Mouse (Mus musculus): ENCODE measurements at regions not wholly inside any gene's neighbourhood (a gene's known extent, or its start where the extent isn't known, plus 50 kb on each side); places are given as distances from the start of the nearest gene placed in this dataset.
A peak's percentile ranks its signal among the peaks of the same experiment; 100 is the strongest.

DNA sequence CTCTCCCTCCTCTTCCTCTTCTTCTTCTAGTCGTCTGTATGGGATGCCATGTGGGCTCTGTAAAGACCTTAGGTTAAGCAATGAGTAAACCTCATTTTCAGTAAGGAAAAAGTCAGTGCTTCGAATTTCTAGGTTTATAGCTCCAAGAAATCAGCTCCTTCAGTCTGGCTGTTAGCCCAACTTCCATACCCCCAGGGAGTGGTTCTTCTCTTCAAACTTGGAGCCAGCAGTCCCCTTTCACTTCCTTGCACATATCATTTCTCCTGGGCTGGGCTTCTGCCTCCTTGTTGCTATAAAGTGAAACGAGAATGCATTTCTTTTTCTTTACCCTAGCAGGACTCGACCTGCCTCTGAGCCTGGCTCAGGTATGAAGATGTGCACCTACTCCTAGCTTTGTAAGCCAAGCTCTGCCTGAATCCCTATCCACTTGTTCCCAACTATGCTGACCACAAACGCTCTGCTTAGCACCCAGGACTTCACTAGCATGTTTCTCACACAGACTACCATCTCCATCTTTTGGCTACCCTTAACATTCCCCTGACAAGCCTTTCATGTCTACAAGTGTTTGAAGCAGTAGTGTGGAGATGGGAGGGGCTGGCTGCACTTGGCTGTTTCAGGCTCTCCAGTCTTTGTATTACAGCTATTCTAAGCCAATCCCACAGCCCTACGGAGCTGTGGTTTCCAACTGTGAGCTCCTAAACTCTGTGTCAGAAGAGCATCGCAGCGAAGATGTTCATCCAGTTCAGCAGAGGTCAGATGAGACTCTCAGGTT is 243.8 kb upstream of the Tprg start:
- Histone ChIP-seq H3K36me3 (replicated peaks) (no peaks in the 10 kb centered on the region), H3K4me2 (no peak overlapping the region), H3K9me3 (no peaks in the 10 kb centered on the region), H3K27ac (no peak overlapping the region), H3K4me1 (no peaks in the 10 kb centered on the region), H3K9ac (no peak overlapping the region), H3K27me3 (no peaks in the 10 kb centered on the region), H3K4me3 (replicated peaks) (no peak overlapping the region)
- no peak for ATAC-seq (ENCODE audit: low FRiP score)
- 67% methylated on average over 8 of the region's 8 CpGs for WGBS

DNA sequence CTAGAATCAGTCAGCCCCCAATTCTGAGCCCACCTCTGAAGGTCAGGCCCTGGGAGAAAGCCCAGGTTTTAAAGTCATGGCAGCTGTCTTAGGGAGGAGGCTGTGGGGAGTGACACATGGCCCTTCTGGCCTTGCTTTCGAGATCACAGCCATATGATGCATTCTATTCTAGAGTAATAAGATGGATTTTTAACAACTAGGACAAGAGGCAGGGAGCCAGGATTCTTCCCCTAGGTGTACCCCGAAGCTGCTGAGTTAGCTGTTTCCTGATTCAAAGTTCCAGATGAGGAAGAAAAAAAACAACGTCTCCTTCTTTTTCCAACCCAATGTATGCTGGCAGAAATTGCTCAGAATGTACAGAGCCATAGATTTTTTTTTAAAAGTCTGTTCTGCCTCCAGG is 242.0 kb upstream of the Tprg start:
- Histone ChIP-seq H3K36me3 (replicated peaks) (no peaks in the 10 kb centered on the region), H3K9me3 (no peaks in the 10 kb centered on the region), H3K27ac (no peak overlapping the region), H3K4me3 (replicated peaks) (no peak overlapping the region), H3K4me2 (no peak overlapping the region), H3K27me3 (no peaks in the 10 kb centered on the region), H3K4me1 (no peaks in the 10 kb centered on the region), H3K9ac (no peak overlapping the region)
- 82% methylated on average over 3 of the region's 3 CpGs for WGBS
- ATAC-seq (ENCODE audit: low FRiP score) = no peak

DNA sequence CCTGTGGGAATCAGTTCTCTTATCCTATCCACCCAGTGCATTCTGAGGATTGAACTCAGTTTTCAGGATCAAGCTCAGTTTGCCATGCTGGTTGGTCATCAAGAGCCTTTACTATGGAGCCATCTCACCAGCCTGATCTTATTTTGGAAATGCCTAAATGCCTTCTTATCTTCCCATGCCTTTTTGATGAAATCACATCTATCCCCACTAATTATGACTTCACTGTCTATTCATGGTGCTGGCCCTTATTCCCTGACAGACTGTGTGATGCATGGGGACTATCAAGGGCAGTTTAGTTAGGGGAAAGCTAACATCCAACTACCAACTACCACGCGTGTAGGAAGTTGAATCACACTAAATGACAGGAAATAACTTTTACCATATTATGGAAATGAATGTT is 238.9 kb upstream of the Tprg start:
- Histone ChIP-seq H3K4me1 (no peaks in the 10 kb centered on the region), H3K27me3 (no peaks in the 10 kb centered on the region), H3K27ac (no peak overlapping the region), H3K36me3 (replicated peaks) (no peaks in the 10 kb centered on the region), H3K4me2 (no peak overlapping the region), H3K9me3 (no peaks in the 10 kb centered on the region), H3K9ac (no peak overlapping the region), H3K4me3 (replicated peaks) (no peak overlapping the region)
- 89% methylated on average over 2 of the region's 2 CpGs for WGBS
- no peak for ATAC-seq (ENCODE audit: low FRiP score)

DNA sequence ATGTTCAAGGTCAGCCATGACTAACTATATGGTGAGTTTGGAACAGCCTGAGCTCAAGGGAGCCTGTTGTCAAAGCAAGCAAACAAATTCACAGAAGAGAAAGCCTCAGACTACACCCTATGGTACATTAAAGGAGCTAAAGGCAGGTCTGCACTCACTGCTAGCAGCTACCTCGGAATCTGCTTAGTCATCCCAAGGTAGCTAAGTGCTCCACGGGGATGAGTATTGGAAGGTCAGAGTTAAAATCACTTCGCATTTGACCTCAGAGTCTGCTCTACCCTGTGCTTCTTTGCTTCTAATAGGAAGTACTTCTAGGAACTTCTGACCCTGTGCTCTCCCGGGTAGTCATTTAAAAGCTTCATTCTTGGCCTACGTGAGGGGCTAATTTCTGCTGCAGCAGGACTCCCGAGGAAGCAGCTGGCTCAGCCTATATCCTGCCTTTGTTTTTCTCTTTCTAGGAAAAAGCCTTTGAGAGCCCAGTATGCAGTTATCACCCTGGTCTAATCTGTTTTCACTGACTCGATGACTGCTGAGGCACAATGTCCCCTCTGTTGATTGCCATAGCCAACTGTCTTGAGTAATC is 236.6 kb upstream of the Tprg start:
- no peak overlapping the region for H3K27ac ChIP-seq
- H3K36me3 ChIP-seq (replicated peaks) = no peaks in the 10 kb centered on the region
- H3K4me2 ChIP-seq = no peak overlapping the region
- no peak overlapping the region for H3K9ac ChIP-seq
- no peaks in the 10 kb centered on the region for H3K27me3 ChIP-seq
- no peaks in the 10 kb centered on the region for H3K4me1 ChIP-seq
- H3K4me3 ChIP-seq (replicated peaks) = no peak overlapping the region
- 46% methylated on average over 7 of the region's 7 CpGs for WGBS
- no peaks in the 10 kb centered on the region for H3K9me3 ChIP-seq
- no peak for ATAC-seq (ENCODE audit: low FRiP score)

DNA sequence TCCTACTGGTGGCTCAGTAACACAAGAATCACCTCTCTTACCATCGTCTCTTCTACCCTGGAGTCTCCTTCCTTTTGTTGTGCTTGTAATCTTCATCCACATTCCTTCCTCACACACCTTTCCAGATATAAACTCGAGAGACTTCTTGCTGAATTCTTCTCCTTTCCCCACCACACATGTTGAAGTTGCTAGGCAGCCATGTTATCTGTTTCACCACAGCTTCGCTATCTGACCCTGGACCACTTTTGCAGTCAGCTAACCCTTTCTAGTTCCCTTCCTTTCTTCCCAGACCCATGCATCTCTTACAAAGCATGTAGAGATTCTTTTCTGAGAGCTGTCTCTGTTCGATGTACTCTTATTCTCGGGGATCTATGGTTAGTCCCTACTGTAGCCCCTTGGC is 235.6 kb upstream of the Tprg start:
- no peak overlapping the region for H3K4me2 ChIP-seq
- no peak for ATAC-seq (ENCODE audit: low FRiP score)

DNA sequence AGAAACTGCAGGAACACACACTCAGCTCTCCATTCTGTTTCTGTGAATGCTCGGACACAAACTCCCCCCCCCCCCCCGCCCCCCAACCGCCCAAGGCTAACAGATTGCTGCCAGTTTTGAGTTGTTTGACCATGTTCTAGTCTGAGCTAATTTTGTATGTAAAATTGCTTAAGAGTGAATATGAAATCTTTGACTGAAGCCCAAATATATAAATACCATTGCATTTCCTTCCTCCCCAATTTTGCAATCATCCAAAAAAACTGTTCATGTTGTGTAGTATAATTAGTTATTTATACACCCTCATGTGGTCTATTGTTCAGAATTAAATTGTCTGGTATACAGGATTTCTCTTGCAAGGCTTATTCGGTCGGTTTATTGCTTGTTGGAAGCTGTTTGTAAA is 234.2 kb upstream of the Tprg start:
- no peak overlapping the region for H3K9ac ChIP-seq
- no peak overlapping the region for H3K4me2 ChIP-seq
- H3K9me3 ChIP-seq = no peaks in the 10 kb centered on the region
- H3K27ac ChIP-seq = no peak overlapping the region
- no peaks in the 10 kb centered on the region; the same call in 1 of the 2 replicates for H3K4me1 ChIP-seq
- no peak overlapping the region for H3K4me3 ChIP-seq (replicated peaks)
- no peak for ATAC-seq (ENCODE audit: low FRiP score)
- H3K36me3 ChIP-seq (replicated peaks) = no peaks in the 10 kb centered on the region
- H3K27me3 ChIP-seq = no peaks in the 10 kb centered on the region
- 73% methylated on average over 5 of the region's 5 CpGs for WGBS

More for the DNA sequence above, 235.6 kb upstream of the Tprg start:
- Histone ChIP-seq H3K9ac (no peak overlapping the region), H3K4me3 (replicated peaks) (no peak overlapping the region), H3K36me3 (replicated peaks) (no peaks in the 10 kb centered on the region), H3K4me1 (no peaks in the 10 kb centered on the region; the same call in 1 of the 2 replicates), H3K9me3 (no peaks in the 10 kb centered on the region), H3K27ac (no peak overlapping the region), H3K27me3 (no peaks in the 10 kb centered on the region)
- 93% methylated on average over 5 of the region's 5 CpGs for WGBS

DNA sequence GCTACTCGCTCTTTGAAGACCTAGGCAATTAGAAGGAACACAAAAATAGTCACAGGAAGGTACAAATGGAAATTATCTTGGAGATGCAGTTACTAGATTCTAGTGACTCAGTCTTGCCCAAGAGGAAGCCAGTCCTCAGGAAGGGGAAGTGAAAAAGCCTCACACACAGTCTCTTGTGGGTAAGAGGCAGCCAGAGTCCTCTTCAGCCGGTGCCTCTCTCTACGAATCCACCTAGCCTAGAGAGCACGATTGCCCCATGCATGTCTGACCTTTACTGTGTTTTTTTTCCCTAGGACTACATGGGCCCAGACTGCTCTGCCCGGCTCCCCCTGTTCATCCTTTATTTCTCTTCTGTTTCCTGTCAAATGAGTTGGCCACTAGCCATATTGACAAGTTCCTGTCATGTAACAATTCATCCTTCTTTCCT is 233.7 kb upstream of the Tprg start:
- Histone ChIP-seq H3K36me3 (replicated peaks) (no peaks in the 10 kb centered on the region), H3K27me3 (no peaks in the 10 kb centered on the region), H3K4me2 (no peak overlapping the region), H3K9ac (no peak overlapping the region), H3K4me1 (peaks cover 4% of the 10 kb centered on the region), H3K4me3 (replicated peaks) (no peak overlapping the region), H3K9me3 (no peaks in the 10 kb centered on the region), H3K27ac (no peak overlapping the region)
- 83% methylated on average over 5 of the region's 5 CpGs for WGBS
- ATAC-seq (ENCODE audit: low FRiP score) = no peak

DNA sequence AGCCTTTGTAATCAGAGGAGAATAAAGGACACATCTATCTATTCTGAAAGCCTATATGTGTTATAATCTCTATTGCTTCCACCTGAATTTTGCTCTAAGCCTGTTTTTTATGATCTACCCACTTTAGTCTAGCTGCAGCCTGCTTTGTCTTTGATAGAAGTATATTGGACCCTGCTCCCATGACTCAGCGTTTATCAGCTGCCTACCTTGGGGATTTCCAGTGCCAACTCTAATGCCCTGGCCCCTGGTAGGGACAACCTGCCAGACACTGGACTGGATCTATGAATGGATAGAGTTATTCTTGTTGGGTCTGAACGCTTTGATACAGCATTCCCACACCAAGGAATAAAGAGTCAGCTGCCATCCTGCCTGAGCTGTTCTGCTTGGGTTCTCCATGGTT is 232.3 kb upstream of the Tprg start:
- WGBS = 86% methylated on average over 2 of the region's 2 CpGs

DNA sequence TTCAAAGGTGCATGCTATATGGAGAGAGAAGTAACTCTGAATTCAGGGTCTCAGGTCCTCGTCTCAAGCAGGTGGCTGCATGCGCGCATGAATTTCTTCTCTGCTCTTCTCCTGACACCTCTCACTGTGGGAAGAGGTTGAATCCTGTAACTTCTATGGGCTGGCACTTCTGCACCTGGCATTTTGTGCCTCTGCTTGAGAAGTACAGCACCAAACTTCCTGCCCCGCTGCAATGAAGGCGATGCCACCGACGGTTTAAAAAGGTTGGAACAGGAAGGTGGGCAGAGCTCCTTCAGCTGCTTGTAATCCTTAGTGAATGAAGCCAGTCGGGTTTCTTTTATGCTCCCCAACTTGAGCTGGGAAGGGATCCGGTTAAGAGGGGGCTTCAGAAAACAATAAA is 231.2 kb upstream of the Tprg start:
- no peaks in the 10 kb centered on the region for H3K9me3 ChIP-seq
- peaks cover 24% of the 10 kb centered on the region for H3K4me1 ChIP-seq
- no peak overlapping the region for H3K27ac ChIP-seq
- H3K27me3 ChIP-seq = no peaks in the 10 kb centered on the region
- ATAC-seq (ENCODE audit: low FRiP score) = no peak
- WGBS = 56% methylated on average over 9 of the region's 9 CpGs
- no peaks in the 10 kb centered on the region for H3K36me3 ChIP-seq (replicated peaks)
- no peak overlapping the region for H3K9ac ChIP-seq
- no peak overlapping the region for H3K4me3 ChIP-seq (replicated peaks)
- H3K4me2 ChIP-seq = no peak overlapping the region

More for the DNA sequence above, 232.3 kb upstream of the Tprg start:
- Histone ChIP-seq H3K4me2 (no peak overlapping the region), H3K4me3 (replicated peaks) (no peak overlapping the region), H3K4me1 (peaks cover 13% of the 10 kb centered on the region), H3K27me3 (no peaks in the 10 kb centered on the region), H3K27ac (no peak overlapping the region), H3K9me3 (no peaks in the 10 kb centered on the region), H3K36me3 (replicated peaks) (no peaks in the 10 kb centered on the region), H3K9ac (no peak overlapping the region)
- no peak for ATAC-seq (ENCODE audit: low FRiP score)

DNA sequence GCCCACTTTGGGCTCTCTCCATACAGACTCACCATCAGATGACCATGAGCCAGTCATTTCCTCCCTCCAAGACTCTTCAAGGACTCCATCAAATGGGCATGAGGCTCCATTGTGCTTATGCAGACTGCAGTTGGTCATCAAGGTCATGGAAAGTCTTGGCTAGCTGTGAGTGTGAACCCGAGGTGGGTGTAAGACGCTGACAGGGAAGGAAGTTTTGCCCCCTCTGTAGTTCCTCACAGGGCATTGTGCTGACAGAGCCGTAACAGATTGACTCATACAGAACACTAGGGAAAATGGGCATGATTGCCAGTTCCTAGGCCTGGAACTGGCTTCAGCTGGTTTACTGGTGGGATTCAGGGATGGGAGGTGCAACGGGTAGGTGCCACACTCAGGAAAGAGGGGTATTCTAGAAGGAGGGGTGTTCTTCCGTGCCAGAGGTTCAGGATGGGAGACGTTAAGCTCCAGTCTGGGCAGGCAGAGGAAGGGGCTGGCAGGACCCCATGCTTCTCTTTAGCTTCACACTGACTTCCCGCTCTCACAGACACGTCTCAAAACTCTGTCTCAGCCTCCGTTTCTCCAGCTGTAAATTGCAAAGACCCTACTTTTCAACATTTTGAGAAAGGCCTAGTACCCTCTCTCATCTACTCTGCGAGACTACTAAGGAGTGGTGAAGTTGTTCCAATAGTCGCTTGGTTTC is 228.4 kb upstream of the Tprg start:
- peak overlapping the region; percentile 25; the same call in 1 of the 2 replicates for H3K9ac ChIP-seq
- 23% methylated on average over 11 of the region's 11 CpGs for WGBS
- 0 out of 2 replicates have a peak, but pooled peaks cover 6% of the 10 kb centered on the region for H3K27me3 ChIP-seq
- H3K36me3 ChIP-seq (replicated peaks) = no peaks in the 10 kb centered on the region
- peaks cover 25% of the 10 kb centered on the region for H3K4me1 ChIP-seq
- peak overlapping the region; percentile 58 for H3K4me2 ChIP-seq
- H3K9me3 ChIP-seq = no peaks in the 10 kb centered on the region
- H3K4me3 ChIP-seq (replicated peaks) = peak overlapping the region; percentile 53
- peak overlapping the region; percentile 98 for H3K27ac ChIP-seq
- ATAC-seq (ENCODE audit: low FRiP score) = peak; percentile 9

DNA sequence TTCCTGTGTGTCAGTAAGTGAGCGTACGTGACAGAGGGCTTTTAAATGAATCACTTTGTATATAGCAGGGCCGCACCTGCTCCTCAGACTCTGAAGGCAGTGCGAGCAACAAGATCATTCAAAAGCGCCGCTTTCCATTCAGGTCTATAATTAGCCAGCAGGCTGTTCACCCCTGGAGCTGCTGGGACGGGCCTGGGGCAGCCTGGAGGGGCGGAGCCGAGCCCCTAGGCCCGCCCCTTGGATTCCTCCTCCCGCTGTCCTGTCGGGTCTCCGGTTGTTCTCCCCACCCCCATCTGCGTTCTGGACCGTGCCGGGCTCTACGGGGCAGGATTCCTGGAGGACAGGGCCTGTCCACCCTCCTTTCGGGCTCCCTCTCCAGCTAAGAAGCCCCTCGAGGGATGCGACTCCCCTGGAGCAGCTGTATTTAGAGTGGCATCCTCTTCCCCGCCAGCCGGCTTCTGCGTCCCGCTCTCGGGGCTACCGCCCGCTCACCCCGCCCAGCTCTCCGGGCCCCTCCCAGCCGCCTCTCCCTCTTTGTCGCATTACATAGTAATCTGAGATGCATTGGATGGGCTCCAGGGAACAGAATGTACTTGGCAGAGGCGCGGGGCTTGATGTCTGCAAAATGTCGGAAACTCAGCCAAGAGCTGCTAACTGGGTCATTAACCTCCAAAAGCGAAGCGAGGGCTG is 227.7 kb upstream of the Tprg start:
- 0 out of 2 replicates have a peak, but pooled peaks cover 6% of the 10 kb centered on the region for H3K27me3 ChIP-seq
- no peaks in the 10 kb centered on the region for H3K9me3 ChIP-seq
- peak overlapping the region; percentile 61 for H3K9ac ChIP-seq
- peak overlapping the region; percentile 53 for H3K4me3 ChIP-seq (replicated peaks)
- peak; percentile 95 for ATAC-seq (ENCODE audit: low FRiP score)
- peak overlapping the region; percentile 58 for H3K4me2 ChIP-seq
- no peaks in the 10 kb centered on the region for H3K36me3 ChIP-seq (replicated peaks)
- peaks cover 25% of the 10 kb centered on the region for H3K4me1 ChIP-seq
- H3K27ac ChIP-seq = peak overlapping the region; percentile 98
- under 1% methylated on average over 36 of the region's 36 CpGs for WGBS

DNA sequence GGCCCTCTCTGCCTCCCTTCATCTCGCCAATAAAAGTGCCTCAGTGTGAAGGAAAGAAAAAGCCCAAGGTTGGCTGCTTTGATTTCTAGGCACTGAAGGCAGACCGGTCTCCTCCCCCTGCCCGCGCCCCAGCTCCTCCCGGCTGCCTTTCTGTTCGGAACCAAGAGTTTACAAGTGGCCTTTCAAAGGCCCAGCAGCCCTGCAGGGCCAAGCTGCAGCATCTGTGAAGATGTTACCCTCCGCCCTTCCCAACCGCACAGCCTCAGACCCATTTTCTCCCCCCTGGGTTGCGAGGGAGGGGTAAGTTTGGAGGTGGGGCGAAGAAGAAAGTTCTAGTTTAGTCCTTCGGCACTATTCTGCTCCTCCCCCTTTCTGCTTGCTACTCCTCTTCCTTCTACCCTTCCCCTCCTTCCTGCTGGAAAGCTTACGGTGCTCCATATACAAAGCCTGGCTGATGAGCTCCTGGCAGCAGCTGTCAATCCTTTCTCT is 227.1 kb upstream of the Tprg start:
- Histone ChIP-seq H3K4me2 (peak overlapping the region; percentile 58), H3K27me3 (0 out of 2 replicates have a peak, but pooled peaks cover 6% of the 10 kb centered on the region), H3K4me3 (replicated peaks) (peak overlapping the region; percentile 53), H3K9me3 (no peaks in the 10 kb centered on the region), H3K27ac (peak overlapping the region; percentile 98), H3K36me3 (replicated peaks) (no peaks in the 10 kb centered on the region), H3K9ac (peak overlapping the region; percentile 61; the same call in 1 of the 2 replicates), H3K4me1 (peaks cover 25% of the 10 kb centered on the region)
- ATAC-seq (ENCODE audit: low FRiP score) = peak; percentile 37; the same call in 1 of the 2 replicates
- 0% methylated on average over 12 of the region's 12 CpGs for WGBS
